Mouse (Mus musculus): ENCODE measurements at regions not wholly inside any gene's neighbourhood (a gene's known extent, or its start where the extent isn't known, plus 50 kb on each side); places are given as distances from the start of the nearest gene placed in this dataset.
"Not testable (repeated sequence)": the region's sequence is repeated elsewhere in the genome, so short reads cannot be mapped to it uniquely, and the experiment has no call there.

GRCm38 (mm10) chr8:28400141-28400540 lies 952.7 kb downstream of the Poteg start:
- Histone ChIP-seq H3K36me3 (no peaks in the 10 kb centered on the region), H3K9ac (no peak overlapping the region), H3K27ac (ENCODE audit: poor library complexity, severe bottlenecking) (peak overlapping the region; percentile 33; the same call in 1 of the 2 replicates), H3K4me2 (no peak overlapping the region), H3K9me3 (replicated peaks) (no peaks in the 10 kb centered on the region), H3K27me3 (replicated peaks) (no peaks in the 10 kb centered on the region), H3K4me1 (replicated peaks) (no peaks in the 10 kb centered on the region), H3K4me3 (no peak overlapping the region)
- 22% methylated on average over 1 of the region's 1 CpGs for WGBS
- no peak for ATAC-seq (ENCODE audit: insufficient number of reproducible peaks, low FRiP score)

DNA sequence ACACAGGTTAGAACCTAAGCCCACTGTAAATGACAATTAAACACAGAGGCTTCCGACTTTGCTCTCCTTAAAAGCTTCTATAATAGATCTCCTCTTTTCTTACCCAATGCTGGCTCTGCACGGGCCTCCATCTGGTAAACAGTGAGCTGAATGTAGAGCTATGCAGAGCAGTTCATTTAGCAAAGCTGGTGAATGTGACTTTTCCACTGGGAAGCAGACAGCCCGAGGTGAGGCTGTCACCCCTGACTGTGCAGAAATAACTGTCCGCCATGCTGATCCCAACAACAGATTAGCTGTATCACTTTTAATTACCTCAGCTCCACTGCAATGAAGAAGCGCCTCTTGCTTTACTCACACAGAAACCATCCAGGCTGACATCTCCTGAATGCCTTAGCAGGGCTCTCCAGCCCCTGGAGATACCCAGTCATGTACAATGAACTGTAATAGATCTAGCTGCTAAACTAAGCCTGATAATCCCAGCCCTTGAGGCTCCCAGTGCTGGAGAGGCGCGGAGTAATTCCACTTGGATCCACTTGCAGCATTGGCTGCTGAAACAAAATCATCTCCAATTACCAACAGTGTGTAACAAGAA lies 980.2 kb downstream of the Poteg start:
- H3K36me3 ChIP-seq, result no peaks in the 10 kb centered on the region
- H3K4me1 ChIP-seq (replicated peaks), result no peaks in the 10 kb centered on the region
- no peak overlapping the region for H3K9ac ChIP-seq
- H3K9me3 ChIP-seq (replicated peaks), result no peaks in the 10 kb centered on the region
- no peak overlapping the region for H3K4me3 ChIP-seq
- no peaks in the 10 kb centered on the region for H3K27me3 ChIP-seq (replicated peaks)
- H3K27ac ChIP-seq (ENCODE audit: poor library complexity, severe bottlenecking), result no peak overlapping the region
- H3K4me2 ChIP-seq, result no peak overlapping the region
- no peak for ATAC-seq (ENCODE audit: insufficient number of reproducible peaks, low FRiP score)
- WGBS, result 44% methylated on average over 7 of the region's 7 CpGs

- Histone ChIP-seq H3K4me2 (no peak overlapping the region), H3K27me3 (replicated peaks) (no peaks in the 10 kb centered on the region), H3K36me3 (no peaks in the 10 kb centered on the region), H3K9ac (no peak overlapping the region), H3K4me3 (no peak overlapping the region), H3K27ac (ENCODE audit: poor library complexity, severe bottlenecking) (no peak overlapping the region), H3K9me3 (replicated peaks) (no peaks in the 10 kb centered on the region), H3K4me1 (replicated peaks) (0 out of 2 replicates have a peak, but pooled peaks cover 3% of the 10 kb centered on the region)
- WGBS, result 79% methylated on average over 2 of the region's 2 CpGs
- ATAC-seq (ENCODE audit: insufficient number of reproducible peaks, low FRiP score), result no peak
Measured at GRCm38 (mm10) chr8:28473190-28473589, 1025.7 kb downstream of the Poteg start.

DNA sequence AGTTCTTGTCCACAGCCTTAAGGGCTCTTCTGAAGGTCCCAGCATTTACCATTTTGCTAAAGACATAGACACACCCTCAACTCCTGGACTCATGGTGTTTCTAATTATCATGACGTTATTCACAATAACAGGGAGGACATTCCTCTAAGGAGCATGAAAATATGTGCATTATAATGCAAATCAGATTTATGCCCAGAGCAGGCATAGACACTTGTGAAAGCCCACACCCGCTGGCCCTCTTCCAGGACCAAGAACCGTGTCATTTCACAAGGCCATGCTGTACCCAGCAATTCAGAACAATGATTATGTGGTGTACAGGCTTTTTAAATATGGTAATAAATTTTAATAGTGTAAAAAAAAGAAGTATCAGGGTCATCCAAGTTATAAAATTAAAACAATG lies 1040.4 kb downstream of the Poteg start:
- Histone ChIP-seq H3K9me3 (replicated peaks) (no peaks in the 10 kb centered on the region), H3K4me3 (no peak overlapping the region), H3K4me1 (replicated peaks) (no peaks in the 10 kb centered on the region), H3K36me3 (no peaks in the 10 kb centered on the region), H3K4me2 (no peak overlapping the region), H3K27ac (ENCODE audit: poor library complexity, severe bottlenecking) (no peak overlapping the region), H3K9ac (no peak overlapping the region), H3K27me3 (replicated peaks) (no peaks in the 10 kb centered on the region)
- WGBS, result 83% methylated on average over 3 of the region's 3 CpGs
- ATAC-seq (ENCODE audit: insufficient number of reproducible peaks, low FRiP score), result no peak

DNA sequence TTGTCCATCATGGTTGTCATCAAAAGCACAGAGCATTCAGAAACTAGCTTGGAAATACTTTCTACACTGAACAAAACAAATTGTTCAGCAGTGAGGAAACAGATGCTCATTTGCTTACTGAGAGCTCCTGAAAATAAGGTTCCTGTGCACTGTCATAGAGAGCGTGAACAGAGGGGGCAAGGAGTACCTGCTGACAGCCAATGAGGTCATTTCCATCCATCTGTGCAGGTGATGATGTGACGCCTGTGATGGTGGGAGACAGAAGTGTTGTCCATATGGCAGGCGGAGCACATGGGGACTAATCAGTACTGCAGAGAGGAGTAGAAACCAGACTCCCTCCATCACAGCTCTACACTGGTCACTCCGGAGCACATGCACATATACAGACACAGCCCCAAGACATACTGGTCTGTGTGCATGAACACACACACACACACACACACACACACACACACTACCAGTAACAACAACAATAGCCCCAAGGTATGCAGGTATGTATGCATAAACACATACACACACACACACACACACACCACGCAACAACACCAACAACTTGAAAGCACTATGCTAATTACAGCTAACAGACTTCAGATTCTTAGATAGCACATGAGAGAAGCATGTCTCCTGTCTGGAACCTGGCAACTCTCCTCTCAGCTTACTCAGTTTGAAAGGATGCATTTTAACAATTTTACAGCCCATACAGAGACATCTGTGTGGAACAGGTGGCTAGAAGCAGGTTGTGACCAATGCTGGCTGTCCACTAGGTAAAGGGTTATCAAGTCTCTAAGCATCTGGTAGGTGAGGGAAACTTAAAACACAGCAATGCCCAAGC lies 1056.2 kb downstream of the Poteg start:
- 50% methylated on average over 5 of the region's 5 CpGs for WGBS
- no peaks in the 10 kb centered on the region for H3K36me3 ChIP-seq
- no peak overlapping the region for H3K4me3 ChIP-seq
- ATAC-seq (ENCODE audit: insufficient number of reproducible peaks, low FRiP score), result no peak
- H3K9me3 ChIP-seq (replicated peaks), result no peaks in the 10 kb centered on the region
- H3K4me2 ChIP-seq, result no peak overlapping the region
- H3K4me1 ChIP-seq (replicated peaks), result no peaks in the 10 kb centered on the region
- no peaks in the 10 kb centered on the region for H3K27me3 ChIP-seq (replicated peaks)
- H3K27ac ChIP-seq (ENCODE audit: poor library complexity, severe bottlenecking), result no peak overlapping the region
- H3K9ac ChIP-seq, result no peak overlapping the region

- not testable (repeated sequence) for H3K4me2 ChIP-seq; ATAC-seq (ENCODE audit: insufficient number of reproducible peaks, low FRiP score); H3K27me3 ChIP-seq (replicated peaks); H3K36me3 ChIP-seq; H3K4me1 ChIP-seq (replicated peaks); H3K9ac ChIP-seq; H3K27ac ChIP-seq (ENCODE audit: poor library complexity, severe bottlenecking); H3K4me3 ChIP-seq; H3K9me3 ChIP-seq (replicated peaks)
- 73% methylated on average over 1 of the region's 1 CpGs for WGBS
Measured at GRCm38 (mm10) chr8:28523506-28523905, 1076.0 kb downstream of the Poteg start.

- no peaks in the 10 kb centered on the region for H3K27me3 ChIP-seq (replicated peaks)
- H3K4me3 ChIP-seq, result no peak overlapping the region
- H3K9me3 ChIP-seq (replicated peaks), result peaks cover 5% of the 10 kb centered on the region; the same call in 1 of the 2 replicates
- no peak overlapping the region for H3K4me2 ChIP-seq
- H3K9ac ChIP-seq, result no peak overlapping the region
- H3K27ac ChIP-seq (ENCODE audit: poor library complexity, severe bottlenecking), result no peak overlapping the region
- H3K4me1 ChIP-seq (replicated peaks), result no peaks in the 10 kb centered on the region
- H3K36me3 ChIP-seq, result no peaks in the 10 kb centered on the region
- ATAC-seq (ENCODE audit: insufficient number of reproducible peaks, low FRiP score), result no peak
Measured at GRCm38 (mm10) chr8:28547236-28547635, 1099.8 kb downstream of the Poteg start.

DNA sequence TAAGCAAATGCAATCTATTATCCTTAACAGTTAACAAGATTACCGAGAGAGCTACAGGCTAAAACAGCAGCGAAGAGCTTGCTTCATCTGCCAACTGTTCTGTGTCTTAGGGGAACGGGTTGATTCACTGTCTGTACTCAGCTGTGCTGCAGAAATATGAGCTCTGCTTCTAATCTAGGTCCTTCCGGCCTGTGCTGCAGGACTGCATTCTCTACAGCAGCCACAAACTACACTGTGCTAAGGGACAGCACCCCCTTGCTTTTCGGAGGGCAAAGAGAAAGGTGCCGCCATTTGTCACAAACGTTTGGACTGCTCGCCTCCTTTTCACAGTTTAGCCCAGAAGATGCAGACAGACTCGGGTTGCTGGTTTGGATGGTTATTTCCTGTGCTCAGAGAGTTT lies 1112.4 kb downstream of the Poteg start:
- Histone ChIP-seq H3K27ac (ENCODE audit: poor library complexity, severe bottlenecking) (no peak overlapping the region), H3K9me3 (replicated peaks) (no peaks in the 10 kb centered on the region), H3K27me3 (replicated peaks) (no peaks in the 10 kb centered on the region), H3K4me3 (no peak overlapping the region), H3K36me3 (no peaks in the 10 kb centered on the region), H3K9ac (no peak overlapping the region), H3K4me2 (no peak overlapping the region), H3K4me1 (replicated peaks) (no peaks in the 10 kb centered on the region)
- WGBS, result 50% methylated on average over 9 of the region's 9 CpGs
- ATAC-seq (ENCODE audit: insufficient number of reproducible peaks, low FRiP score), result no peak

- Histone ChIP-seq H3K9me3 (replicated peaks) (no peaks in the 10 kb centered on the region), H3K4me1 (replicated peaks) (0 out of 2 replicates have a peak, but pooled peaks cover 4% of the 10 kb centered on the region), H3K4me3 (no peak overlapping the region), H3K36me3 (no peaks in the 10 kb centered on the region), H3K27me3 (replicated peaks) (no peaks in the 10 kb centered on the region), H3K4me2 (no peak overlapping the region), H3K27ac (ENCODE audit: poor library complexity, severe bottlenecking) (no peak overlapping the region), H3K9ac (no peak overlapping the region)
- no peak for ATAC-seq (ENCODE audit: insufficient number of reproducible peaks, low FRiP score)
- WGBS, result 26% methylated on average over 8 of the region's 8 CpGs
Measured at GRCm38 (mm10) chr8:28579250-28579651, 1131.8 kb downstream of the Poteg start.

GRCm38 (mm10) chr8:28580821-28581220 lies 1133.4 kb downstream of the Poteg start:
- Histone ChIP-seq H3K4me1 (replicated peaks) (0 out of 2 replicates have a peak, but pooled peaks cover 4% of the 10 kb centered on the region), H3K4me2 (no peak overlapping the region), H3K36me3 (no peaks in the 10 kb centered on the region), H3K27me3 (replicated peaks) (no peaks in the 10 kb centered on the region), H3K27ac (ENCODE audit: poor library complexity, severe bottlenecking) (no peak overlapping the region), H3K9me3 (replicated peaks) (no peaks in the 10 kb centered on the region), H3K4me3 (no peak overlapping the region), H3K9ac (no peak overlapping the region)
- no peak for ATAC-seq (ENCODE audit: insufficient number of reproducible peaks, low FRiP score)
- 88% methylated on average over 2 of the region's 2 CpGs for WGBS

DNA sequence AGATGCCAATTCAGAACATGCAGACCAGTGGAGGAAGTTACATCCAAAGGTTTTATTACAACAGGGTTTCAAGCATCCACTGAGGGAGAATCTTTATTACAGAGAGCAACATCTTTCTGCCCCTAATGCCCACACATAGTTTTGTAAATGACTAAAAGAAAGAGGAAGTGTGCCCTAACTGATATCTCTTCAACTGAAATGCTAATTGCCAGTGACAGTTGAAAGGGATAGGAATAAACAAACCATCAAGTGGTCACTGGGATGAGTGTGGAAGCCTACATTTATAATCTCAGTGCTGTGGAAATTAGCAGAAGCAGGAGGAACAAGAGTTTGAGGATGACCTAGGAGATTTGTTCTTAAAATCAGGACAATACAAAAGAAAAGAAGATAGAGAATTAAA lies 1142.5 kb downstream of the Poteg start:
- Histone ChIP-seq H3K27ac (ENCODE audit: poor library complexity, severe bottlenecking) (no peak overlapping the region), H3K27me3 (replicated peaks) (no peaks in the 10 kb centered on the region), H3K36me3 (no peaks in the 10 kb centered on the region), H3K4me1 (replicated peaks) (peaks cover 19% of the 10 kb centered on the region), H3K9ac (no peak overlapping the region), H3K4me3 (no peak overlapping the region), H3K4me2 (no peak overlapping the region), H3K9me3 (replicated peaks) (no peaks in the 10 kb centered on the region)
- ATAC-seq (ENCODE audit: insufficient number of reproducible peaks, low FRiP score), result no peak

Measured in heart, embryonic 12.5 days (tissue).